Mouse (Mus musculus): Measurements from ENCODE around the gene 1110002E22Rik. TPM values are rescaled to one million over a fixed set of nuclear protein-coding genes. Genes with fewer than 3 reads are reported as not detected.

The 1110002E22Rik gene
- polyA plus RNA-seq, 1 experiment from 2014 or later, result 0.21 TPM

DNA sequence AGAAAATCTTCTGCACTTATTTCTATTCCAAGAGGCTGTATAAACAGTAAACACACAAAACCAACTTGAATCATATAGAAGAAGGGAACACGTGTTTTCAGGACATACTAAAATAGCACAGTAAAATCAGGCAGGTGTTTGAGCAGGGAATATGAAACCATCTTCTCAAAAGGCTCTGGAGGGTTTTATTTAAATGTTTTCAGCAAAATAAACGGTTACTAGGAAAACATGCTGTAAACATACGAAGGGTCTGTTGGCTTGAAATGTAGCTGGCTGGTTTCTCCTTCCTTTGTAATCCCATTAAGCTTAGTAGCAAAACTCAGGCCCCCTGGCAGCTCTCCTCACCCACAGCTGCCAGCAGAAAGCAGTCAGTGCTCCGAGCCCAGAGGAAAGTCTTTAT is 6.6 kb upstream of the 1110002E22Rik start:
- Histone ChIP-seq H3K9me3 (ENCODE audit: control insufficient read depth, low read length) (no peaks in the 10 kb centered on the region), H3K9ac (ENCODE audit: low read length) (no peak overlapping the region), H3K4me2 (ENCODE audit: low read depth) (no peak overlapping the region), H3K4me3 (ENCODE audit: low read depth, low read length) (no peak overlapping the region), H3K27ac (ENCODE audit: low read depth, low read length) (no peak overlapping the region), H3K36me3 (ENCODE audit: control insufficient read depth, insufficient read depth, low read length) (no peaks in the 10 kb centered on the region), H3K4me1 (ENCODE audit: control insufficient read depth, insufficient read depth, low read length) (no peaks in the 10 kb centered on the region), H3K27me3 (ENCODE audit: control insufficient read depth, insufficient read depth, low read length) (no peaks in the 10 kb centered on the region)
- ATAC-seq (ENCODE audit: insufficient read depth, low FRiP score, low TSS enrichment) (no peak), DNase-seq (ENCODE audit: low spot score) (no peak)
- WGBS, result 63% methylated on average over 4 of the region's 4 CpGs

DNA sequence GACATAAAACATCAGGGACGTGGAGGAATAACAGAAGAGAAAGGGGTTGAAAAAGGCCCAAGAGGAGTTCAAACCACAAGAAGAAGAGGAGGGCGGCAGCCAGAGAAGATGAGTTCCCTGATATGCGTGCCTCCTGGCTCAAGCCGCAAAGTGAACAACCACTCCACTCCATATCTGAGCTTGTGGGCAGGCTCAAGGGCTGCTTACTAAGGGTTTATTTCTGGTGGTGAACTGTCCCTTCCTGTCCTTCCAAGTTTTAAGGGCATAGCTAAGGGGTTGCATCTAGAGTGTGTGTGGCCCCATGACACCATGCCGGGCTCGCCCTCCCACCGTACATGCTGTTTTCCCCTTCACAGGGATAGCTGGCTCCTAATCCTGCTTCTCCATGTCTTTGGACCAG is 4.4 kb upstream of the 1110002E22Rik start:
- WGBS, result 95% methylated on average over 7 of the region's 7 CpGs
- Histone ChIP-seq H3K27ac (ENCODE audit: low read depth, low read length) (no peak overlapping the region), H3K4me1 (ENCODE audit: control insufficient read depth, insufficient read depth, low read length) (no peaks in the 10 kb centered on the region), H3K4me2 (ENCODE audit: low read depth) (no peak overlapping the region), H3K9me3 (ENCODE audit: control insufficient read depth, low read length) (no peaks in the 10 kb centered on the region), H3K4me3 (ENCODE audit: low read depth, low read length) (no peak overlapping the region), H3K27me3 (ENCODE audit: control insufficient read depth, insufficient read depth, low read length) (no peaks in the 10 kb centered on the region), H3K36me3 (ENCODE audit: control insufficient read depth, insufficient read depth, low read length) (no peaks in the 10 kb centered on the region), H3K9ac (ENCODE audit: low read length) (no peak overlapping the region)
- no peak for ATAC-seq (ENCODE audit: insufficient read depth, low FRiP score, low TSS enrichment)
- no peak for DNase-seq (ENCODE audit: low spot score)

GRCm38 (mm10) chr3:138061205-138061911 is 3.5 kb upstream of the 1110002E22Rik start:
- no peak overlapping the region for H3K9ac ChIP-seq (ENCODE audit: low read length)
- no peaks in the 10 kb centered on the region for H3K36me3 ChIP-seq (ENCODE audit: control insufficient read depth, insufficient read depth, low read length)
- H3K9me3 ChIP-seq (ENCODE audit: control insufficient read depth, low read length), result no peaks in the 10 kb centered on the region
- no peak overlapping the region for H3K27ac ChIP-seq (ENCODE audit: low read depth, low read length)
- no peak overlapping the region for H3K4me3 ChIP-seq (ENCODE audit: low read depth, low read length)
- no peak overlapping the region for H3K4me2 ChIP-seq (ENCODE audit: low read depth)
- ATAC-seq (ENCODE audit: insufficient read depth, low FRiP score, low TSS enrichment) (no peak), DNase-seq (ENCODE audit: low spot score) (no peak)
- H3K4me1 ChIP-seq (ENCODE audit: control insufficient read depth, insufficient read depth, low read length), result no peaks in the 10 kb centered on the region
- H3K27me3 ChIP-seq (ENCODE audit: control insufficient read depth, insufficient read depth, low read length), result no peaks in the 10 kb centered on the region
- WGBS, result 94% methylated on average over 9 of the region's 9 CpGs

GRCm38 (mm10) chr3:138062673-138063072 is 2.2 kb upstream of the 1110002E22Rik start:
- H3K27ac ChIP-seq (ENCODE audit: low read depth, low read length), result no peak overlapping the region
- no peaks in the 10 kb centered on the region for H3K4me1 ChIP-seq (ENCODE audit: control insufficient read depth, insufficient read depth, low read length)
- no peak overlapping the region for H3K4me2 ChIP-seq (ENCODE audit: low read depth)
- ATAC-seq (ENCODE audit: insufficient read depth, low FRiP score, low TSS enrichment) (no peak), DNase-seq (ENCODE audit: low spot score) (no peak)
- no peaks in the 10 kb centered on the region for H3K36me3 ChIP-seq (ENCODE audit: control insufficient read depth, insufficient read depth, low read length)
- H3K9me3 ChIP-seq (ENCODE audit: control insufficient read depth, low read length), result no peaks in the 10 kb centered on the region
- no peak overlapping the region for H3K4me3 ChIP-seq (ENCODE audit: low read depth, low read length)
- WGBS, result 88% methylated on average over 4 of the region's 4 CpGs
- no peak overlapping the region for H3K9ac ChIP-seq (ENCODE audit: low read length)
- no peaks in the 10 kb centered on the region for H3K27me3 ChIP-seq (ENCODE audit: control insufficient read depth, insufficient read depth, low read length)

GRCm38 (mm10) chr3:138063731-138064329 is 1.0 kb upstream of the 1110002E22Rik start:
- peak; percentile 41 for DNase-seq (ENCODE audit: low spot score)
- no peaks in the 10 kb centered on the region for H3K27me3 ChIP-seq (ENCODE audit: control insufficient read depth, insufficient read depth, low read length)
- no peak for ATAC-seq (ENCODE audit: insufficient read depth, low FRiP score, low TSS enrichment)
- no peaks in the 10 kb centered on the region for H3K9me3 ChIP-seq (ENCODE audit: control insufficient read depth, low read length)
- H3K9ac ChIP-seq (ENCODE audit: low read length), result no peak overlapping the region
- no peaks in the 10 kb centered on the region for H3K36me3 ChIP-seq (ENCODE audit: control insufficient read depth, insufficient read depth, low read length)
- no peak overlapping the region for H3K27ac ChIP-seq (ENCODE audit: low read depth, low read length)
- WGBS, result 82% methylated on average over 14 of the region's 14 CpGs
- no peaks in the 10 kb centered on the region for H3K4me1 ChIP-seq (ENCODE audit: control insufficient read depth, insufficient read depth, low read length)
- H3K4me2 ChIP-seq (ENCODE audit: low read depth), result no peak overlapping the region
- no peak overlapping the region for H3K4me3 ChIP-seq (ENCODE audit: low read depth, low read length)

GRCm38 (mm10) chr3:138065930-138066329 is 1.1 kb downstream of the 1110002E22Rik start:
- DNase-seq (ENCODE audit: low spot score) (no peak), ATAC-seq (ENCODE audit: insufficient read depth, low FRiP score, low TSS enrichment) (no peak)
- no peak overlapping the region for H3K4me3 ChIP-seq (ENCODE audit: low read depth, low read length)
- no peak overlapping the region for H3K27ac ChIP-seq (ENCODE audit: low read depth, low read length)
- 93% methylated on average over 16 of the region's 16 CpGs for WGBS
- H3K9ac ChIP-seq (ENCODE audit: low read length), result no peak overlapping the region
- H3K36me3 ChIP-seq (ENCODE audit: control insufficient read depth, insufficient read depth, low read length), result no peaks in the 10 kb centered on the region
- H3K4me2 ChIP-seq (ENCODE audit: low read depth), result no peak overlapping the region
- no peaks in the 10 kb centered on the region for H3K27me3 ChIP-seq (ENCODE audit: control insufficient read depth, insufficient read depth, low read length)
- H3K4me1 ChIP-seq (ENCODE audit: control insufficient read depth, insufficient read depth, low read length), result no peaks in the 10 kb centered on the region
- no peaks in the 10 kb centered on the region for H3K9me3 ChIP-seq (ENCODE audit: control insufficient read depth, low read length)

DNA sequence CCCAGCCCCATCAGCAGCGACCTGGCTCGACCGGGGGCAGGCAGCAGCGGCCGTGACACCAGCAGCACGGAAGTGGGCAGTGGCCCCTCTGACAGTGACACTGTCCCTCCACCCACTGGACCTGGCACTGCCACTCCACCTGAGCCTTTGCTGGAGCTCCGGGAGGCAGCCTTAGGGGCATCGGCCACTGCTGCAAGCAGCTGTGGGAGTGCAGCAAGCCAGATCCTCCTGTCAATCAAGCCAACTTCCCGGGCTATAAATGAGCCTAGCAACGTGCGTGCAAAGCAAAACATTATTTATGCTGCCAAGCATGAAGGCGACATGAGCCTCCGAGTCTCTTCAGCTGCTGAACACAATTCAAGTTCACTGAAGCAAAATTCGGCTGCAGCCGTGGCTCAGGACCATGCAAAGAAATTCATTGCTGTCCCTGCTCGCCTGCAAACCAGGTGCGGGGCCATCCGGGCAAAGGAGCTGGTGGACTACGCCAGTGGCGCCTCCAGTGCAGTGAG is 1.6 kb downstream of the 1110002E22Rik start:
- Histone ChIP-seq H3K4me1 (ENCODE audit: control insufficient read depth, insufficient read depth, low read length) (no peaks in the 10 kb centered on the region), H3K27me3 (ENCODE audit: control insufficient read depth, insufficient read depth, low read length) (no peaks in the 10 kb centered on the region), H3K36me3 (ENCODE audit: control insufficient read depth, insufficient read depth, low read length) (no peaks in the 10 kb centered on the region), H3K9ac (ENCODE audit: low read length) (no peak overlapping the region), H3K27ac (ENCODE audit: low read depth, low read length) (no peak overlapping the region), H3K4me2 (ENCODE audit: low read depth) (no peak overlapping the region), H3K9me3 (ENCODE audit: control insufficient read depth, low read length) (no peaks in the 10 kb centered on the region), H3K4me3 (ENCODE audit: low read depth, low read length) (no peak overlapping the region)
- ATAC-seq (ENCODE audit: insufficient read depth, low FRiP score, low TSS enrichment) (no peak; the same call in 1 of the 2 replicates), DNase-seq (ENCODE audit: low spot score) (no peak)
- WGBS, result 71% methylated on average over 20 of the region's 20 CpGs

DNA sequence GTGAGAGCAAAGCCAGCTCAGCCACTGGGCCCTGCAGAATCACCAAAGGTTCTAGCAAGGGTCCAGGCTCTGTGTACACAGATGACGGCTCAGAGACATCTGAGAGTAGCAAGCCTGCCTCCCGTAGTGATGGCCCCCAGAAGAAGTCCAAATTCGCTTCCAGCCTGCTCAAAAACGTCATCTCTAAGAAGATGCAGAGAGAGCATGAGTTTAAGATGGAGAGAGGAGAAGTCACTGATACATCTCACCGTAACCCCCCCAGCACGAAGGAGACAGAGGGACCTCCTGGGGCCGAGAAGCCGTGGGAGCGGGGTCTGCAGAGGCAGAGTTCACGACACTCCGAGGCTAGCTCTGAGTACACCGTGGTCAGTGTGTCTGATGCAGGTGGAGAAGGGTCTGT is 2.4 kb downstream of the 1110002E22Rik start, which contains the start of gene Gm5105:
TSS of gene Gm5105 (minus strand) at position 101 of the 400 bp plus-strand sequence.
- DNase-seq (ENCODE audit: low spot score), result no peak
- H3K27me3 ChIP-seq (ENCODE audit: control insufficient read depth, insufficient read depth, low read length), result no peaks in the 10 kb centered on the region
- WGBS, result 93% methylated on average over 12 of the region's 12 CpGs
- H3K9me3 ChIP-seq (ENCODE audit: control insufficient read depth, low read length), result no peaks in the 10 kb centered on the region
- no peak for ATAC-seq (ENCODE audit: insufficient read depth, low FRiP score, low TSS enrichment)
- no peaks in the 10 kb centered on the region for H3K4me1 ChIP-seq (ENCODE audit: control insufficient read depth, insufficient read depth, low read length)
- no peaks in the 10 kb centered on the region for H3K36me3 ChIP-seq (ENCODE audit: control insufficient read depth, insufficient read depth, low read length)
- no peak within 1 kb of the TSS for H3K4me3 ChIP-seq (ENCODE audit: low read depth, low read length)
- no peak within 1 kb of the TSS for H3K9ac ChIP-seq (ENCODE audit: low read length)
- no peak within 1 kb of the TSS for H3K4me2 ChIP-seq (ENCODE audit: low read depth)
- no peak within 1 kb of the TSS for H3K27ac ChIP-seq (ENCODE audit: low read depth, low read length)

- ATAC-seq (ENCODE audit: insufficient read depth, low FRiP score, low TSS enrichment), result no peak
- no peaks in the 10 kb centered on the region for H3K9me3 ChIP-seq (ENCODE audit: control insufficient read depth, low read length)
- no peaks in the 10 kb centered on the region for H3K36me3 ChIP-seq (ENCODE audit: control insufficient read depth, insufficient read depth, low read length)
- no peak overlapping the region for H3K27ac ChIP-seq (ENCODE audit: low read depth, low read length)
- no peak overlapping the region for H3K4me3 ChIP-seq (ENCODE audit: low read depth, low read length)
- no peaks in the 10 kb centered on the region for H3K27me3 ChIP-seq (ENCODE audit: control insufficient read depth, insufficient read depth, low read length)
- 93% methylated on average over 12 of the region's 12 CpGs for WGBS
- H3K9ac ChIP-seq (ENCODE audit: low read length), result no peak overlapping the region
- no peaks in the 10 kb centered on the region for H3K4me1 ChIP-seq (ENCODE audit: control insufficient read depth, insufficient read depth, low read length)
- DNase-seq (ENCODE audit: low spot score), result no peak
- H3K4me2 ChIP-seq (ENCODE audit: low read depth), result no peak overlapping the region
Observed at GRCm38 (mm10) chr3:138068103-138068502, 3.3 kb downstream of the 1110002E22Rik start.

All from neural tube, embryonic 11.5 days (tissue).